Mouse (Mus musculus): Measurements from ENCODE around the gene 1700069L16Rik. TPM values are rescaled to one million over a fixed set of nuclear protein-coding genes. Genes with fewer than 3 reads are reported as not detected.

The 1700069L16Rik gene
- polyA plus RNA-seq, 1 experiment from 2014 or later: not detected

- H3K4me1 ChIP-seq (ENCODE audit: control insufficient read depth, insufficient read depth, low read depth, low read length): no peaks in the 10 kb centered on the region
- whole genome bisulfite sequencing: 72% methylated on average over 12 of the region's 12 CpGs
- H3K4me3 ChIP-seq (ENCODE audit: low read length): no peak overlapping the region
- H3K36me3 ChIP-seq (ENCODE audit: control insufficient read depth, insufficient read depth, low read length): no peaks in the 10 kb centered on the region
- no peak overlapping the region for H3K9ac ChIP-seq (ENCODE audit: low read depth, low read length)
- ATAC-seq: no peak
- H3K4me2 ChIP-seq (ENCODE audit: low read length): no peak overlapping the region
- H3K27ac ChIP-seq (ENCODE audit: low read depth, low read length): no peak overlapping the region
- H3K27me3 ChIP-seq (replicated peaks; ENCODE audit: control insufficient read depth, insufficient read depth, low read length): no peaks in the 10 kb centered on the region
- H3K9me3 ChIP-seq (ENCODE audit: control insufficient read depth, low read length): peaks cover 3% of the 10 kb centered on the region; the same call in 1 of the 2 replicates
These were observed 59.9 kb downstream of the 1700069L16Rik start for GRCm38 (mm10) chr5:113664629-113665195.

GRCm38 (mm10) chr5:113664127-113664526 is 60.4 kb downstream of the 1700069L16Rik start:
- ATAC-seq: no peak
- WGBS: 90% methylated on average over 6 of the region's 6 CpGs
- H3K27ac ChIP-seq (ENCODE audit: low read depth, low read length): no peak overlapping the region

GRCm38 (mm10) chr5:113660872-113661271 is 63.7 kb downstream of the 1700069L16Rik start:
- Histone ChIP-seq H3K27me3 (replicated peaks; ENCODE audit: control insufficient read depth, insufficient read depth, low read length) (no peaks in the 10 kb centered on the region), H3K4me1 (ENCODE audit: control insufficient read depth, insufficient read depth, low read depth, low read length) (no peaks in the 10 kb centered on the region), H3K4me2 (ENCODE audit: low read length) (no peak overlapping the region), H3K36me3 (ENCODE audit: control insufficient read depth, insufficient read depth, low read length) (no peaks in the 10 kb centered on the region), H3K4me3 (ENCODE audit: low read length) (no peak overlapping the region), H3K9me3 (ENCODE audit: control insufficient read depth, low read length) (peaks cover 3% of the 10 kb centered on the region; the same call in 1 of the 2 replicates), H3K9ac (ENCODE audit: low read depth, low read length) (no peak overlapping the region), H3K27ac (ENCODE audit: low read depth, low read length) (no peak overlapping the region)
- WGBS: 71% methylated on average over 10 of the region's 10 CpGs
- ATAC-seq: no peak

More at GRCm38 (mm10) chr5:113664127-113664526, 60.4 kb downstream of the 1700069L16Rik start:
- no peak overlapping the region for H3K9ac ChIP-seq (ENCODE audit: low read depth, low read length)
- H3K27me3 ChIP-seq (replicated peaks; ENCODE audit: control insufficient read depth, insufficient read depth, low read length): no peaks in the 10 kb centered on the region
- no peaks in the 10 kb centered on the region for H3K36me3 ChIP-seq (ENCODE audit: control insufficient read depth, insufficient read depth, low read length)
- peaks cover 3% of the 10 kb centered on the region; the same call in 1 of the 2 replicates for H3K9me3 ChIP-seq (ENCODE audit: control insufficient read depth, low read length)
- H3K4me1 ChIP-seq (ENCODE audit: control insufficient read depth, insufficient read depth, low read depth, low read length): no peaks in the 10 kb centered on the region
- H3K4me3 ChIP-seq (ENCODE audit: low read length): no peak overlapping the region
- H3K4me2 ChIP-seq (ENCODE audit: low read length): no peak overlapping the region

- WGBS: 85% methylated on average over 12 of the region's 12 CpGs
- Histone ChIP-seq H3K27ac (ENCODE audit: low read depth, low read length) (no peak overlapping the region), H3K9me3 (ENCODE audit: control insufficient read depth, low read length) (no peaks in the 10 kb centered on the region), H3K36me3 (ENCODE audit: control insufficient read depth, insufficient read depth, low read length) (no peaks in the 10 kb centered on the region), H3K4me1 (ENCODE audit: control insufficient read depth, insufficient read depth, low read depth, low read length) (0 out of 2 replicates have a peak, but pooled peaks cover 3% of the 10 kb centered on the region), H3K9ac (ENCODE audit: low read depth, low read length) (no peak overlapping the region), H3K27me3 (replicated peaks; ENCODE audit: control insufficient read depth, insufficient read depth, low read length) (0 out of 2 replicates have a peak, but pooled peaks cover 2% of the 10 kb centered on the region), H3K4me3 (ENCODE audit: low read length) (no peak overlapping the region), H3K4me2 (ENCODE audit: low read length) (no peak overlapping the region)
- no peak for ATAC-seq
These were observed 69.8 kb downstream of the 1700069L16Rik start for GRCm38 (mm10) chr5:113654821-113655220.

- no peak overlapping the region for H3K27ac ChIP-seq (ENCODE audit: low read depth, low read length)
- 0 out of 2 replicates have a peak, but pooled peaks cover 3% of the 10 kb centered on the region for H3K4me1 ChIP-seq (ENCODE audit: control insufficient read depth, insufficient read depth, low read depth, low read length)
- no peaks in the 10 kb centered on the region for H3K9me3 ChIP-seq (ENCODE audit: control insufficient read depth, low read length)
- no peak overlapping the region for H3K4me3 ChIP-seq (ENCODE audit: low read length)
- no peak overlapping the region for H3K4me2 ChIP-seq (ENCODE audit: low read length)
- H3K36me3 ChIP-seq (ENCODE audit: control insufficient read depth, insufficient read depth, low read length): no peaks in the 10 kb centered on the region
- WGBS: 75% methylated on average over 11 of the region's 11 CpGs
- H3K27me3 ChIP-seq (replicated peaks; ENCODE audit: control insufficient read depth, insufficient read depth, low read length): 0 out of 2 replicates have a peak, but pooled peaks cover 2% of the 10 kb centered on the region
- H3K9ac ChIP-seq (ENCODE audit: low read depth, low read length): no peak overlapping the region
- ATAC-seq: no peak
These were observed 70.4 kb downstream of the 1700069L16Rik start for GRCm38 (mm10) chr5:113654206-113654605.

GRCm38 (mm10) chr5:113652215-113652614 is 72.4 kb downstream of the 1700069L16Rik start:
- no peak for ATAC-seq

GRCm38 (mm10) chr5:113650035-113650865 is 74.3 kb downstream of the 1700069L16Rik start, which contains the start of gene Cmklr1:
Cmklr1 (minus strand) TSS chr5:113650426.
- Histone ChIP-seq H3K36me3 (ENCODE audit: control insufficient read depth, insufficient read depth, low read length) (no peaks in the 10 kb centered on the region), H3K9ac (ENCODE audit: low read depth, low read length) (no peak within 1 kb of the TSS), H3K27me3 (replicated peaks; ENCODE audit: control insufficient read depth, insufficient read depth, low read length) (0 out of 2 replicates have a peak, but pooled peaks cover 2% of the 10 kb centered on the region), H3K4me2 (ENCODE audit: low read length) (peak within 1 kb of the TSS; percentile 38), H3K27ac (ENCODE audit: low read depth, low read length) (no peak within 1 kb of the TSS; the same call in 1 of the 2 replicates), H3K4me3 (ENCODE audit: low read length) (peak within 1 kb of the TSS; percentile 15), H3K4me1 (ENCODE audit: control insufficient read depth, insufficient read depth, low read depth, low read length) (0 out of 2 replicates have a peak, but pooled peaks cover 3% of the 10 kb centered on the region), H3K9me3 (ENCODE audit: control insufficient read depth, low read length) (no peaks in the 10 kb centered on the region)
- WGBS: 10% methylated on average over 30 of the region's 30 CpGs
- no peak for ATAC-seq

More at GRCm38 (mm10) chr5:113652215-113652614, 72.4 kb downstream of the 1700069L16Rik start:
- H3K27ac ChIP-seq (ENCODE audit: low read depth, low read length): no peak overlapping the region
- H3K9me3 ChIP-seq (ENCODE audit: control insufficient read depth, low read length): no peaks in the 10 kb centered on the region
- 0 out of 2 replicates have a peak, but pooled peaks cover 2% of the 10 kb centered on the region for H3K27me3 ChIP-seq (replicated peaks; ENCODE audit: control insufficient read depth, insufficient read depth, low read length)
- no peaks in the 10 kb centered on the region for H3K36me3 ChIP-seq (ENCODE audit: control insufficient read depth, insufficient read depth, low read length)
- 0 out of 2 replicates have a peak, but pooled peaks cover 3% of the 10 kb centered on the region for H3K4me1 ChIP-seq (ENCODE audit: control insufficient read depth, insufficient read depth, low read depth, low read length)
- H3K4me3 ChIP-seq (ENCODE audit: low read length): no peak overlapping the region
- 35% methylated on average over 5 of the region's 5 CpGs for WGBS
- no peak overlapping the region for H3K9ac ChIP-seq (ENCODE audit: low read depth, low read length)
- no peak overlapping the region for H3K4me2 ChIP-seq (ENCODE audit: low read length)

- 0 out of 2 replicates have a peak, but pooled peaks cover 3% of the 10 kb centered on the region for H3K4me1 ChIP-seq (ENCODE audit: control insufficient read depth, insufficient read depth, low read depth, low read length)
- H3K9me3 ChIP-seq (ENCODE audit: control insufficient read depth, low read length): no peaks in the 10 kb centered on the region
- no peaks in the 10 kb centered on the region for H3K36me3 ChIP-seq (ENCODE audit: control insufficient read depth, insufficient read depth, low read length)
- ATAC-seq: no peak
- no peak overlapping the region for H3K27ac ChIP-seq (ENCODE audit: low read depth, low read length)
- 84% methylated on average over 5 of the region's 5 CpGs for WGBS
- no peak overlapping the region for H3K4me3 ChIP-seq (ENCODE audit: low read length)
- no peak overlapping the region for H3K4me2 ChIP-seq (ENCODE audit: low read length)
- H3K27me3 ChIP-seq (replicated peaks; ENCODE audit: control insufficient read depth, insufficient read depth, low read length): 0 out of 2 replicates have a peak, but pooled peaks cover 2% of the 10 kb centered on the region
- no peak overlapping the region for H3K9ac ChIP-seq (ENCODE audit: low read depth, low read length)
These were observed 75.8 kb downstream of the 1700069L16Rik start for GRCm38 (mm10) chr5:113648647-113649211.

Measured in hindbrain, embryonic 16.5 days (tissue).